9 mouse cellular contexts compared by ENCODE assay signal in the genomic region with DNA sequence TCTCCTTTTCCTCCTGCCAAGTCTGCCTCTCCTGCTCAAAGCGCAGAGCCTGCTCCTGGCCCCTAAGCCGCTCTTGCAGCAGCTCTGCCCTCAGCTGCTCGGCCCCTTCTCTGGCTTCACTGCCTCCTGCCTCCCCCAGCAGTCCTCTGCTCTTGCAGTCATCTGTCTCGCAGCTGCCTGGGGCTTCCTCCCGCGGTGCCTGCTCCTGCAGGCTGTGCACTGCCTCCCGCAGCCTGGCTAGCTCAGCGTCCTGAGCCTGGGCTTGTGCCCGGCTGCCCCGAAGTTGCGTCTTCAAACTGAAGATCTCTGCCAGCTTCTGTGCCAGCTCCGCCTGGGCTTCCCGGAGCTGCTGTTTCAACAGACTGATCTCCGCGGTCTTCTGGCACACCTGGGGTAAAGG. TPM values are rescaled to one million over a fixed set of nuclear protein-coding genes. Genes with fewer than 3 reads are reported as not detected.
DNase-seq lines count a peak whose midpoint lies in the region; ATAC-seq and TF ChIP-seq lines count a peak whose summit lies in the region.
"Had no signal": no experiment of that assay in that cellular context is flagged by ENCODE, and none has a peak within 500 bp of the region (broad histone marks: within the 10 kb centered on the region; RNA-seq: fewer than 3 reads in every experiment).

No protein-coding gene starts in this region.

- H3K4me1 ChIP-seq in heart, embryonic 16.5 days (ENCODE audit: control insufficient read depth, insufficient read depth, low read length) = peaks cover 21% of the 10 kb centered on the region
- peaks cover 41 to 95% of the 10 kb centered on the region in 2 experiments for H3K4me1 ChIP-seq in CH12.LX (ENCODE audit: control insufficient read depth in 1 of 2, insufficient read depth in 2 of 2)
- no peaks in the 10 kb centered on the region for H3K4me1 ChIP-seq in cerebellum, adult 2 months (ENCODE audit: control insufficient read depth, insufficient read depth, low read length)
- peaks cover 26% of the 10 kb centered on the region for H3K4me1 ChIP-seq in limb, embryonic 13.5 days

- H3K9me3 ChIP-seq in heart, embryonic 16.5 days (replicated peaks; ENCODE audit: control insufficient read depth, low read length) = no peaks in the 10 kb centered on the region
- H3K9me3 ChIP-seq in CH12.LX (replicated peaks; ENCODE audit: low read length) = no peaks in the 10 kb centered on the region
- no peaks in the 10 kb centered on the region for H3K9me3 ChIP-seq in limb, embryonic 13.5 days

- peak overlapping the region; percentile 18; the same call in 1 of the 2 replicates for H3K4me3 ChIP-seq in heart, embryonic 16.5 days (ENCODE audit: low read length)
- peak overlapping the region; percentile 14 to 37 (median 15) for H3K4me3 ChIP-seq in CH12.LX (replicated peaks in 1 of 3; ENCODE audit: low read depth in 2 of 3, low read length in 2 of 3, poor library complexity in 1 of 3)
- H3K4me3 ChIP-seq in cerebellum, adult 2 months (replicated peaks; ENCODE audit: insufficient read depth, low read depth, low read length) = peak overlapping the region; percentile 42
- no peak overlapping the region for H3K4me3 ChIP-seq in limb, embryonic 13.5 days

- TF ChIP-seq POLR2A in CH12.LX (IDR thresholded peaks at IDR 0.05; ENCODE audit: low read depth, low read length) = no peak
- no peak for TF ChIP-seq POLR2A in cerebellum, adult 2 months (IDR thresholded peaks at IDR 0.05; ENCODE audit: borderline replicate concordance, insufficient read depth, low read length)

- peak overlapping the region; percentile 40; the same call in 1 of the 2 replicates for H3K9ac ChIP-seq in heart, embryonic 16.5 days (ENCODE audit: low read length)
- peak overlapping the region; percentile 39 for H3K9ac ChIP-seq in CH12.LX (ENCODE audit: insufficient read depth, low read depth)
- peak overlapping the region; percentile 43 for H3K9ac ChIP-seq in limb, embryonic 13.5 days

- intact Hi-C loops in heart, postnatal 36 days (cut with DNase I) = no loop called here

- no peak for TF ChIP-seq RAD21 in CH12.LX (IDR thresholded peaks at IDR 0.05; ENCODE audit: low read depth, low read length)

- H3K27me3 ChIP-seq in heart, embryonic 16.5 days (ENCODE audit: control insufficient read depth, insufficient read depth, low read length) = no peaks in the 10 kb centered on the region
- H3K27me3 ChIP-seq in CH12.LX (replicated peaks) = no peaks in the 10 kb centered on the region
- no peaks in the 10 kb centered on the region for H3K27me3 ChIP-seq in cerebellum, adult 2 months (ENCODE audit: control insufficient read depth, insufficient read depth, low read length)
- no peaks in the 10 kb centered on the region for H3K27me3 ChIP-seq in limb, embryonic 13.5 days
- H3K27me3 ChIP-seq: Patski had no signal

- TF ChIP-seq EP300 in CH12.LX (IDR thresholded peaks at IDR 0.05; ENCODE audit: low read length) = no peak

- dilution Hi-C loops in CH12.LX (cut with MboI; ENCODE audit: extremely low pct_ligation_motif_present, extremely low pct_unique_long_range_greater_than_20kb, low sequenced_read_pairs) = no loop called here

- 0 out of 2 replicates have a peak, but pooled peaks cover 4% of the 10 kb centered on the region for H3K79me2 ChIP-seq in CH12.LX (replicated peaks; ENCODE audit: control insufficient read depth, extremely low read depth, insufficient read depth, poor library complexity, severe bottlenecking)

- 45% methylated on average over 15 of the region's 15 CpGs for WGBS in heart, embryonic 16.5 days
- 3% methylated on average over 15 of the region's 15 CpGs for WGBS in cerebellum, adult 2 months
- 49% methylated on average over 15 of the region's 15 CpGs for WGBS in limb, embryonic 13.5 days

- H3K27ac ChIP-seq in heart, embryonic 16.5 days (ENCODE audit: low read length) = peak overlapping the region; percentile 78
- H3K27ac ChIP-seq in CH12.LX (ENCODE audit: insufficient read depth, low read depth) = peak overlapping the region; percentile 93
- no peak overlapping the region for H3K27ac ChIP-seq in cerebellum, adult 2 months (ENCODE audit: insufficient read depth, low read length)
- 0 out of 2 replicates have a peak overlapping the region, but pooled peaks have one; percentile 3 for H3K27ac ChIP-seq in limb, embryonic 13.5 days

- peak overlapping the region; percentile 34 for H3K4me2 ChIP-seq in heart, embryonic 16.5 days (ENCODE audit: low read depth, low read length)
- H3K4me2 ChIP-seq in CH12.LX (ENCODE audit: insufficient read depth, low read depth, poor library complexity, severe bottlenecking) = peak overlapping the region; percentile 2
- H3K4me2 ChIP-seq in limb, embryonic 13.5 days (replicated peaks) = peak overlapping the region; percentile 23

- ATAC-seq in heart, embryonic 16.5 days (replicated peaks; ENCODE audit: extremely low read depth, insufficient read depth, low FRiP score) = no peak
- ATAC-seq in limb, embryonic 13.5 days (ENCODE audit: low FRiP score, low read depth) = no peak
- ATAC-seq in erythroblast, adult 5-6 weeks (replicated peaks; ENCODE audit: low FRiP score, poor library complexity, severe bottlenecking) = no peak
- ATAC-seq: Patski had no signal

- no peak for TF ChIP-seq CTCF in CH12.LX (conservative IDR thresholded peaks at IDR 0.05 in 1 of 2, IDR thresholded peaks at IDR 0.05 in 1 of 2; ENCODE audit: low read depth in 2 of 2, low read length in 2 of 2)
- no peak for TF ChIP-seq CTCF in cerebellum, adult 2 months (IDR thresholded peaks at IDR 0.05; ENCODE audit: borderline replicate concordance, insufficient read depth, low read depth, low read length)

- H3K36me3 ChIP-seq in heart, embryonic 16.5 days (ENCODE audit: control insufficient read depth, insufficient read depth) = peaks cover 15% of the 10 kb centered on the region
- H3K36me3 ChIP-seq in CH12.LX (replicated peaks in 1 of 2; ENCODE audit: control insufficient read depth in 1 of 2, insufficient read depth in 1 of 2, low read length in 1 of 2) = peaks cover 15 to 61% of the 10 kb centered on the region in 2 experiments
- peaks cover 40% of the 10 kb centered on the region for H3K36me3 ChIP-seq in limb, embryonic 13.5 days

- no peak for DNase-seq in heart, postnatal 36 days
- DNase-seq in CH12.LX (ENCODE audit: extremely low read depth) = no peak
- DNase-seq in cerebellum, adult 2 months = peak; percentile 55 to 62
- no peak for DNase-seq in urinary bladder, postnatal 4 days (ENCODE audit: low spot score in 2 of 2)
- DNase-seq in layer of hippocampus, postnatal 14 days (ENCODE audit: low spot score in 2 of 2) = no peak

- in situ Hi-C loops in CH12.LX (cut with MboI; ENCODE audit: low pct_ligation_motif_present, low pct_unique_long_range_greater_than_20kb, low sequenced_read_pairs) = no loop called here

RNA-seq across cellular contexts. Expression of gene N4bp3, which starts 6.9 kb away (rescaled TPM):
- polyA plus RNA-seq in heart, embryonic 16.5 days (2015; fragmentation: Nextera tagmentation; extraction: Ambion mirVana) = 21.6 and 25.8 TPM in 2 replicates
- total RNA-seq in heart, postnatal 36 days (2021) = 10 to 100 TPM; 13.4 to 16.3 TPM
- total RNA-seq in CH12.LX (2012; rRNA removed) (19.7 and 21.2 TPM in 2 replicates), CH12.LX (2014; rRNA removed) (17.8 and 19.1 TPM in 2 replicates)
- polyA plus RNA-seq in CH12.LX (2012; ENCODE audit: insufficient read length, low read depth) = 22.1 and 25.4 TPM in 2 replicates
- polyA plus RNA-seq in cerebellum, adult 2 months (2012; rRNA removed) = 15.3 and 16.7 TPM in 2 replicates
- polyA plus RNA-seq in limb, embryonic 13.5 days (2015; fragmentation: Nextera tagmentation; extraction: Ambion mirVana) = 31.1 and 32.4 TPM in 2 replicates
- total RNA-seq in erythroblast, adult 5-6 weeks (2015; ENCODE audit: low replicate concordance) = 1.0 TPM in 1 of 2 replicates, not detected in the other
- total RNA-seq in erythroblast, adult 5-6 weeks (2017; ENCODE audit: low replicate concordance) = not detected in 2 replicates
- 10 to 100 TPM; 11.4 to 12.1 TPM for total RNA-seq in layer of hippocampus, postnatal 14 days (2021)

RNA-seq across cellular contexts. Expression of gene D930048N14Rik, which starts 7.0 kb away (rescaled TPM):
- polyA plus RNA-seq in heart, embryonic 16.5 days (2015; fragmentation: Nextera tagmentation; extraction: Ambion mirVana) = 1.3 and 1.9 TPM in 2 replicates
- under 1 TPM; 0.33 to 0.62 TPM for total RNA-seq in heart, postnatal 36 days (2021)
- total RNA-seq in CH12.LX (2012; rRNA removed) (1.3 and 1.5 TPM in 2 replicates), CH12.LX (2014; rRNA removed) (0.32 and 0.38 TPM in 2 replicates)
- 0.78 and 0.81 TPM in 2 replicates for polyA plus RNA-seq in CH12.LX (2012; ENCODE audit: insufficient read length, low read depth)
- 3.8 and 4.1 TPM in 2 replicates for polyA plus RNA-seq in cerebellum, adult 2 months (2012; rRNA removed)
- polyA plus RNA-seq in limb, embryonic 13.5 days (2015; fragmentation: Nextera tagmentation; extraction: Ambion mirVana) = 3.1 and 3.5 TPM in 2 replicates
- 0.84 TPM in 1 of 2 replicates, not detected in the other for total RNA-seq in erythroblast, adult 5-6 weeks (2015; ENCODE audit: low replicate concordance)
- total RNA-seq in erythroblast, adult 5-6 weeks (2017; ENCODE audit: low replicate concordance) = not detected in 2 replicates
- 1 to 10 TPM in 1 of 2 experiments, under 1 TPM in 1; 0.88 to 1.3 TPM for total RNA-seq in layer of hippocampus, postnatal 14 days (2021)

RNA-seq across cellular contexts. Expression of gene Rmnd5b, which starts 8.1 kb away (rescaled TPM):
- 37.1 and 38.2 TPM in 2 replicates for polyA plus RNA-seq in heart, embryonic 16.5 days (2015; fragmentation: Nextera tagmentation; extraction: Ambion mirVana)
- total RNA-seq in heart, postnatal 36 days (2021) = 10 to 100 TPM; 14.5 to 16.0 TPM
- 46.6 and 46.7 TPM in 2 replicates for total RNA-seq in CH12.LX (2012; rRNA removed)
- 39.0 and 41.1 TPM in 2 replicates for total RNA-seq in CH12.LX (2014; rRNA removed)
- 59.5 and 60.2 TPM in 2 replicates for polyA plus RNA-seq in CH12.LX (2012; ENCODE audit: insufficient read length, low read depth)
- polyA plus RNA-seq in cerebellum, adult 2 months (2012; rRNA removed) = 62.3 and 72.9 TPM in 2 replicates
- 51.8 and 56.1 TPM in 2 replicates for polyA plus RNA-seq in limb, embryonic 13.5 days (2015; fragmentation: Nextera tagmentation; extraction: Ambion mirVana)
- 17.3 and 18.6 TPM in 2 replicates for total RNA-seq in erythroblast, adult 5-6 weeks (2015; ENCODE audit: low replicate concordance)
- 3.6 and 3.9 TPM in 2 replicates for total RNA-seq in erythroblast, adult 5-6 weeks (2017; ENCODE audit: low replicate concordance)
- total RNA-seq in layer of hippocampus, postnatal 14 days (2021) = 10 to 100 TPM; 60.5 to 65.1 TPM

RNA-seq across cellular contexts. Expression of gene Nhp2, which starts 24.2 kb away (rescaled TPM):
- polyA plus RNA-seq in heart, embryonic 16.5 days (2015; fragmentation: Nextera tagmentation; extraction: Ambion mirVana) = 77.9 and 88.1 TPM in 2 replicates
- total RNA-seq in heart, postnatal 36 days (2021) = 10 to 100 TPM; 20.2 to 25.2 TPM
- total RNA-seq in CH12.LX (2012; rRNA removed) = 489 and 641 TPM in 2 replicates
- 649 and 722 TPM in 2 replicates for total RNA-seq in CH12.LX (2014; rRNA removed)
- polyA plus RNA-seq in CH12.LX (2012; ENCODE audit: insufficient read length, low read depth) = 847 and 914 TPM in 2 replicates
- 45.2 and 48.4 TPM in 2 replicates for polyA plus RNA-seq in cerebellum, adult 2 months (2012; rRNA removed)
- polyA plus RNA-seq in limb, embryonic 13.5 days (2015; fragmentation: Nextera tagmentation; extraction: Ambion mirVana) = 129 and 141 TPM in 2 replicates
- total RNA-seq in erythroblast, adult 5-6 weeks (2015; ENCODE audit: low replicate concordance) = 7.5 and 27.6 TPM in 2 replicates
- 19.2 and 23.3 TPM in 2 replicates for total RNA-seq in erythroblast, adult 5-6 weeks (2017; ENCODE audit: low replicate concordance)
- 10 to 100 TPM; 50.1 to 53.0 TPM for total RNA-seq in layer of hippocampus, postnatal 14 days (2021)

RNA-seq across cellular contexts. Expression of gene Hnrnpab, which starts 37.1 kb away (rescaled TPM):
- 251 and 280 TPM in 2 replicates for polyA plus RNA-seq in heart, embryonic 16.5 days (2015; fragmentation: Nextera tagmentation; extraction: Ambion mirVana)
- total RNA-seq in heart, postnatal 36 days (2021) = 100 to 1,000 TPM; 135 to 143 TPM
- 893 and 1,222 TPM in 2 replicates for total RNA-seq in CH12.LX (2012; rRNA removed)
- 1,100 and 1,160 TPM in 2 replicates for total RNA-seq in CH12.LX (2014; rRNA removed)
- polyA plus RNA-seq in CH12.LX (2012; ENCODE audit: insufficient read length, low read depth) = 2,181 and 2,430 TPM in 2 replicates
- 101 and 103 TPM in 2 replicates for polyA plus RNA-seq in cerebellum, adult 2 months (2012; rRNA removed)
- polyA plus RNA-seq in limb, embryonic 13.5 days (2015; fragmentation: Nextera tagmentation; extraction: Ambion mirVana) = 415 TPM in 2 replicates
- total RNA-seq in erythroblast, adult 5-6 weeks (2015; ENCODE audit: low replicate concordance) = 140 and 157 TPM in 2 replicates
- 174 and 180 TPM in 2 replicates for total RNA-seq in erythroblast, adult 5-6 weeks (2017; ENCODE audit: low replicate concordance)
- total RNA-seq in layer of hippocampus, postnatal 14 days (2021) = 100 to 1,000 TPM; 166 to 174 TPM

Comparison
In these comparisons a context has a peak if more than half of its experiments do, and no peak if none do; other contexts are left out.
1. DNase-seq: peak in cerebellum, adult 2 months (2 of 2); none in heart, postnatal 36 days (0 of 2), CH12.LX (single experiment), urinary bladder, postnatal 4 days (0 of 2) and layer of hippocampus, postnatal 14 days (0 of 2).
2. RNA of gene N4bp3, which starts 6.9 kb away (total RNA-seq): 17.8 to 21.2 TPM in CH12.LX, 13.4 to 16.3 TPM in heart, postnatal 36 days and 11.4 to 12.1 TPM in layer of hippocampus, postnatal 14 days; 1.0 TPM in erythroblast, adult 5-6 weeks; every median in the first group is over 4 times any median in the second.
3. Peak in every context shown above with its lines, with median percentiles within 50 percentile points of each other: H3K4me2 ChIP-seq and H3K9ac ChIP-seq.